Comparison of ENCODE assay signal across 8 mouse cellular contexts in genomic region chr13:63332576-63333300, GRCm38 (mm10).
A peak's percentile ranks its signal among the peaks of the same experiment; 100 is the strongest.
DNase-seq lines count a peak whose midpoint lies in the region; TF ChIP-seq lines count a peak whose summit lies in the region.

No protein-coding gene starts in this region.

- no peaks in the 10 kb centered on the region for H3K27me3 ChIP-seq in kidney, adult 2 months (replicated peaks; ENCODE audit: control insufficient read depth, insufficient read depth, low read length)
- H3K27me3 ChIP-seq in CH12.LX (replicated peaks): no peaks in the 10 kb centered on the region

- TF ChIP-seq CTCF in kidney, adult 2 months (conservative IDR thresholded peaks at IDR 0.05; ENCODE audit: insufficient read depth, insufficient read length, low read depth, low read length): peak; percentile 64
- TF ChIP-seq CTCF in CH12.LX (conservative IDR thresholded peaks at IDR 0.05 in 1 of 2, IDR thresholded peaks at IDR 0.05 in 1 of 2; ENCODE audit: low read depth in 2 of 2, low read length in 2 of 2): peak; percentile 96

- H3K9me3 ChIP-seq in CH12.LX (replicated peaks; ENCODE audit: low read length): no peaks in the 10 kb centered on the region

- WGBS in kidney, adult 2 months: 36% methylated on average over 4 of the region's 4 CpGs

- dilution Hi-C loops in CH12.LX (cut with MboI; ENCODE audit: extremely low pct_ligation_motif_present, extremely low pct_unique_long_range_greater_than_20kb, low sequenced_read_pairs): no loop called here

- no peak overlapping the region for H3K4me3 ChIP-seq in kidney, adult 2 months (ENCODE audit: insufficient read depth, low read depth, low read length)
- no peak overlapping the region for H3K4me3 ChIP-seq in CH12.LX (replicated peaks in 1 of 3; ENCODE audit: low read depth in 2 of 3, low read length in 2 of 3, poor library complexity in 1 of 3)

- intact Hi-C loops in left cerebral cortex, postnatal 25 days (cut with DNase I): loop anchor here (1.0 to 5.0 kb wide), 3 partner anchors 90 to 570 kb away; partner anchors contain the start of gene Platr25

- H3K4me1 ChIP-seq in kidney, adult 2 months (ENCODE audit: control insufficient read depth, insufficient read depth, low read length): peaks cover 3% of the 10 kb centered on the region; the same call in 1 of the 2 replicates
- no peaks in the 10 kb centered on the region for H3K4me1 ChIP-seq in CH12.LX (ENCODE audit: control insufficient read depth in 1 of 2, insufficient read depth in 2 of 2)

- no peaks in the 10 kb centered on the region for H3K79me2 ChIP-seq in CH12.LX (replicated peaks; ENCODE audit: control insufficient read depth, extremely low read depth, insufficient read depth, poor library complexity, severe bottlenecking)

- H3K4me2 ChIP-seq in CH12.LX (ENCODE audit: insufficient read depth, low read depth, poor library complexity, severe bottlenecking): no peak overlapping the region

- no peak overlapping the region for H3K27ac ChIP-seq in kidney, adult 2 months (ENCODE audit: insufficient read depth, low read depth, low read length)
- H3K27ac ChIP-seq in CH12.LX (ENCODE audit: insufficient read depth, low read depth): no peak overlapping the region

- TF ChIP-seq POLR2A in kidney, adult 2 months (IDR thresholded peaks at IDR 0.05; ENCODE audit: low read depth, low read length): no peak
- TF ChIP-seq POLR2A in CH12.LX (IDR thresholded peaks at IDR 0.05; ENCODE audit: low read depth, low read length): no peak

- no peaks in the 10 kb centered on the region for H3K36me3 ChIP-seq in kidney, adult 2 months (ENCODE audit: control insufficient read depth, insufficient read depth, low read length)
- H3K36me3 ChIP-seq in CH12.LX (replicated peaks in 1 of 2; ENCODE audit: control insufficient read depth in 1 of 2, insufficient read depth in 1 of 2, low read length in 1 of 2): peaks cover 0 to 23% of the 10 kb centered on the region in 2 experiments

- in situ Hi-C loops in CH12.LX (cut with MboI; ENCODE audit: low pct_ligation_motif_present, low pct_unique_long_range_greater_than_20kb, low sequenced_read_pairs): loop anchor here (25.0 kb wide), 1 partner anchor 705 kb away; no protein-coding TSS in a partner anchor

- TF ChIP-seq EP300 in CH12.LX (IDR thresholded peaks at IDR 0.05; ENCODE audit: low read length): no peak

- peak; percentile 98 for TF ChIP-seq RAD21 in CH12.LX (IDR thresholded peaks at IDR 0.05; ENCODE audit: low read depth, low read length)

- peak; percentile 73 for DNase-seq in kidney, adult 2 months
- no peak for DNase-seq in kidney, adult 11 months
- DNase-seq in CH12.LX (ENCODE audit: extremely low read depth) (peak; percentile 53), adipocyte (ENCODE audit: low spot score) (peak; percentile 69)
- peak; percentile 70 for DNase-seq in forelimb bud, embryonic 11.5 days (ENCODE audit: low read depth, low spot score)
- peak; percentile 61 to 71 for DNase-seq in left cerebral cortex, postnatal 25 days (ENCODE audit: low spot score in 2 of 2)
- peak; percentile 81 for DNase-seq in naive thymus-derived CD4-positive, alpha-beta T cell, adult 2 months (ENCODE audit: low read depth)
- no peak for DNase-seq in right cerebral cortex, postnatal 14 days

- H3K9ac ChIP-seq in CH12.LX (ENCODE audit: insufficient read depth, low read depth): no peak overlapping the region

TF ChIP-seq in CH12.LX, 34 proteins besides CTCF, POLR2A, EP300 and RAD21:
- TF ChIP-seq UBTF (IDR thresholded peaks at IDR 0.05; ENCODE audit: low read depth, low read length): no peak
- TF ChIP-seq MAZ (IDR thresholded peaks at IDR 0.05; ENCODE audit: low read depth, low read length): no peak
- TF ChIP-seq SIN3A (IDR thresholded peaks at IDR 0.05; ENCODE audit: low read length): no peak
- no peak for TF ChIP-seq CHD2 (IDR thresholded peaks at IDR 0.05; ENCODE audit: low read length)
- TF ChIP-seq RCOR1 (conservative IDR thresholded peaks at IDR 0.05; ENCODE audit: low read depth, low read length): no peak
- no peak for TF ChIP-seq JUN (IDR thresholded peaks at IDR 0.05; ENCODE audit: insufficient read depth, low read depth, low read length)
- no peak for TF ChIP-seq USF2 (conservative IDR thresholded peaks at IDR 0.05; ENCODE audit: low read depth, low read length)
- 0 out of 2 replicates have a peak, but pooled peaks have one; percentile 12 for TF ChIP-seq NRF1 (IDR thresholded peaks at IDR 0.05; ENCODE audit: low read depth, low read length)
- TF ChIP-seq ZNF384 (IDR thresholded peaks at IDR 0.05; ENCODE audit: low read depth, low read length): 0 out of 2 replicates have a peak, but pooled peaks have one; percentile 26
- TF ChIP-seq MAFK (IDR thresholded peaks at IDR 0.05; ENCODE audit: insufficient replicate concordance, low read length): peak; percentile 61; the same call in 1 of the 2 replicates
- TF ChIP-seq ETS1 (conservative IDR thresholded peaks at IDR 0.05; ENCODE audit: low read depth, low read length): no peak
- peak; percentile 56; the same call in 1 of the 2 replicates for TF ChIP-seq NELFE (IDR thresholded peaks at IDR 0.05; ENCODE audit: low read depth, low read length)
- no peak for TF ChIP-seq USF1 (IDR thresholded peaks at IDR 0.05; ENCODE audit: low read depth, low read length)
- TF ChIP-seq GABPA (IDR thresholded peaks at IDR 0.05; ENCODE audit: insufficient replicate concordance, low read depth, low read length): no peak
- no peak for TF ChIP-seq TBP (conservative IDR thresholded peaks at IDR 0.05; ENCODE audit: low read depth, low read length)
- no peak for TF ChIP-seq E2F4 (IDR thresholded peaks at IDR 0.05; ENCODE audit: insufficient replicate concordance, low read depth, low read length)
- TF ChIP-seq MYC (IDR thresholded peaks at IDR 0.05; ENCODE audit: low read depth, low read length): 0 out of 2 replicates have a peak, but pooled peaks have one; percentile 32
- 0 out of 2 replicates have a peak, but pooled peaks have one; percentile 21 for TF ChIP-seq JUND (conservative IDR thresholded peaks at IDR 0.05; ENCODE audit: low read depth, low read length)
- no peak for TF ChIP-seq CHD1 (IDR thresholded peaks at IDR 0.05; ENCODE audit: low read depth, low read length)
- no peak for TF ChIP-seq MEF2A (IDR thresholded peaks at IDR 0.05; ENCODE audit: borderline replicate concordance, low read depth, low read length)
- no peak for TF ChIP-seq ELF1 (IDR thresholded peaks at IDR 0.05; ENCODE audit: low read depth, low read length)
- TF ChIP-seq MAX (IDR thresholded peaks at IDR 0.05; ENCODE audit: low read length): 0 out of 2 replicates have a peak, but pooled peaks have one; percentile 49
- no peak for TF ChIP-seq MXI1 (IDR thresholded peaks at IDR 0.05; ENCODE audit: low read depth, low read length)
- TF ChIP-seq IRF4 (IDR thresholded peaks at IDR 0.05; ENCODE audit: low read depth, low read length): no peak
- no peak for TF ChIP-seq ZMIZ1 (IDR thresholded peaks at IDR 0.05; ENCODE audit: low read depth, low read length)
- TF ChIP-seq HCFC1 (IDR thresholded peaks at IDR 0.05; ENCODE audit: low read depth, low read length): no peak
- no peak for TF ChIP-seq ZKSCAN1 (IDR thresholded peaks at IDR 0.05; ENCODE audit: borderline replicate concordance, low read depth, low read length)
- no peak for TF ChIP-seq PAX5 (IDR thresholded peaks at IDR 0.05; ENCODE audit: low read length)
- no peak for TF ChIP-seq BHLHE40 (IDR thresholded peaks at IDR 0.05; ENCODE audit: low read depth, low read length)
- TF ChIP-seq TCF12 (IDR thresholded peaks at IDR 0.05; ENCODE audit: low read depth, low read length): no peak
- no peak for TF ChIP-seq POLR2AphosphoS2 (IDR thresholded peaks at IDR 0.05; ENCODE audit: low read depth, low read length)
- TF ChIP-seq SMC3 (IDR thresholded peaks at IDR 0.05; ENCODE audit: low read depth, low read length): peak; percentile 97
- peak; percentile 92 for TF ChIP-seq ZC3H11A (IDR thresholded peaks at IDR 0.05; ENCODE audit: low read depth, low read length)
TF ChIP-seq in CH12.LX: peak in this region for 9.

Comparison
In these comparisons a context has a peak if more than half of its experiments do, and no peak if none do; other contexts are left out.
1. DNase-seq: peak in kidney, adult 2 months (single experiment), CH12.LX (single experiment), adipocyte (single experiment), forelimb bud, embryonic 11.5 days (single experiment), left cerebral cortex, postnatal 25 days (2 of 2) and naive thymus-derived CD4-positive, alpha-beta T cell, adult 2 months (single experiment); none in kidney, adult 11 months (single experiment) and right cerebral cortex, postnatal 14 days (single experiment).